Mouse (Mus musculus) lung, adult 2 months (tissue): ENCODE measurements around the gene Rdh16f1.

ENCODE experiments used
- CTCF ChIP-seq: fragments of 200-500 bp; IDR thresholded peaks from 2 replicates; pipeline ENCODE4 v1.5.1; 2011; ENCODE audit warnings: mild to moderate bottlenecking, low read length, control low read depth; ENCODE audit not compliant: insufficient read depth
- POLR2A ChIP-seq: fragments of 200-500 bp; IDR thresholded peaks from 2 replicates; pipeline ENCODE4 v1.6.1; 2011; ENCODE audit warnings: low read depth, mild to moderate bottlenecking, control low read depth, low read length, borderline replicate concordance; ENCODE audit errors: extremely low read depth

DNA sequence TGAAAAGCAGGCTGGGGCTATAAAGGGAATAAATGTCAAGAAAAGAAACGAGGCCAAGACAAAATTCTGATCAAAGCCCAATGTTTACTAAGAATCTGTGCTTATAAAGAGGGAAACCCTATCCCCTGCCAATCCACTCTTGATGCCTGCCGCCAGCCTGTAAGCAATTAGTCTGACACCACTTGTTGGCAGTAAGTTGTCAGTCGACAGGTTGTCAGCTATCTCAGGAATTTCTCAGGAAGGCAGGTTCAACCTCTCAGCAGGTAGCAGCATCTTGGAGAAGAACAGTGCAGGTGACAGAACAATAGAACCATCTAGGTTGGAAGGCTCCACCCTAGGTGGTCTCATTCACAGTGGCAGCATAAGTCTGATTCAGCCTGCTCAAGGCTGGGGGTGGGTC, 69.5 kb downstream of the Rdh16f1 start:
- TF ChIP-seq CTCF (no peak), POLR2A (no peak)
